Mouse (Mus musculus): ENCODE results near the gene Gm28870.
"Not testable (repeated sequence)": the region's sequence is repeated elsewhere in the genome, so short reads cannot be mapped to it uniquely, and the experiment has no call there.

Gm28870 gene

DNA sequence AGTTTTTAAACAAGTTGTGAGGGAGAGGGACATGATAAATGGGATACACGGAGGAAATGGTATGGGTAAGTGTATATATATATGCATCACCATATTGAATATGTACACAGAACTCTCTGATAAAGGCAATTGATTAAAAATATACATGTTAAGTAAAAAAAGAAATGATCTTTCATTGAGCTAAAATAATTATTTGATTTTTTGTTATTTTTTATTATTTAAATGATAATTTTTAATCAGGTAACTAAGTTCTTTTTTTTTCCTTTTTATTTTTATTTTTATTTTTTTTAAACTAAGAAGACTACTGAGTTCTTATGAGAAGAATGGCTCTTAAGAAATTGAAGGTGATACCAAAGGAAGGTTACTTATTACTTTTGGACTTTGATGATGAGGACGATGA lies at the start of gene Gm28870:
TSS of gene Gm28870 (plus strand) at position 301 of the 400 bp plus-strand sequence.
- DNase-seq = not testable (repeated sequence)

Measured in cerebellum, adult 18-20 months (tissue).